Mouse (Mus musculus): Measurements from ENCODE around the gene Exoc3l2. TPM values are rescaled to one million over a fixed set of nuclear protein-coding genes. Genes with fewer than 3 reads are reported as not detected.

Exoc3l2 gene
- total RNA-seq (2023): under 1 TPM; 0.24 to 0.35 TPM

DNA sequence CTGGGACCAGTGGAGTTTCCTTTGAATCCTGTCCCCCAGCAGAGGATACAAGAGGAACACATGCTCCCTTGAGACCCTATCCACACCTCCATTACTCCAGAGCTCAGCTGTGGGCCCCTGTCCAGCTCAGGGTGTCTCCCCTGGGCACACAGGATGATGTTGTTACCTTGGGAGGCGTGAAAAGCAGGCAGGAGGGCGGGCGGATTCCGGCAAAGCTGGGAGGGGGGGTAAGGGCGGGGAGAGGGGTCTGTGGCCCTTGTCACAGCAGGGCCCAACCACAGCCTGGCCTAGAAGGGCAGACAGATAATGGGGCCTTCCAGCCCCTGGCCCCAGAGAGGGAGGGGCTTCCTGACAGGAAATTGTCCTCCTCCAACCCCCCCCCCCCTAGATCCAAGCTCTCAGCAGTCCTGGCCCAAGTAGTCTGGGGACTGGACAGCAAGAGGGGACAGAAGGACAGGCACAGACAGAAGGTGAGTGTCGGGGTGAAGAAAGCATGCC is at the start of gene Exoc3l2:
Gene Exoc3l2 (plus strand): TSS at position 448 of the 498 bp plus-strand sequence.

DNA sequence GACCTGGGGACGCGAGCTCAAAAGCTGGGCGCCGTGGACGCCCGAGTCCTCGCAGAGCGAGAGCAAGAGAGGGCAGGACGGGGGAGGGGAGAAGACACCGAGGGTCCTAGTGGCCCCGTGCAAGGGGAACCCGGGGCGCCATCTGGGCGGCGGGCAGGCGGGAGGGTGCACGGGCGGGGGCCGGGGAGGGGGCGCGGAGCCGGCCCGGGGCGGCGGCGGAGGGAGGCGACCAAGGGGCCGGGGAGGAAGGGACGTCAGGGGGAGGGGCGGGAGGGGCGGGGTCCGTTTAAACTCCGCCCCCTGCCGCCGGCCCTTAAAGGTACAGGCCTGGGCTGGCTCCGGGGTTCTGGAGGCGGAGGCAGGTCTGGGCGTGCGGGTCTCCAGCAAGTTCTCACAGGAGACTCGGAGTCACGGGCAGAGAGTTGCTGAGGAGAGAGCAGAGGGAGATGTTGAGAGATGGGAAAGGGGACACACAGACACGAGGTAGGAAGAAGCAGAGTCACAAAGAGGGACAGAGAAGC is 4.5 kb upstream of the Exoc3l2 start, which contains the start of gene Mark4:
Gene Mark4 (minus strand): TSS at position 231 of the 521 bp plus-strand sequence.

DNA sequence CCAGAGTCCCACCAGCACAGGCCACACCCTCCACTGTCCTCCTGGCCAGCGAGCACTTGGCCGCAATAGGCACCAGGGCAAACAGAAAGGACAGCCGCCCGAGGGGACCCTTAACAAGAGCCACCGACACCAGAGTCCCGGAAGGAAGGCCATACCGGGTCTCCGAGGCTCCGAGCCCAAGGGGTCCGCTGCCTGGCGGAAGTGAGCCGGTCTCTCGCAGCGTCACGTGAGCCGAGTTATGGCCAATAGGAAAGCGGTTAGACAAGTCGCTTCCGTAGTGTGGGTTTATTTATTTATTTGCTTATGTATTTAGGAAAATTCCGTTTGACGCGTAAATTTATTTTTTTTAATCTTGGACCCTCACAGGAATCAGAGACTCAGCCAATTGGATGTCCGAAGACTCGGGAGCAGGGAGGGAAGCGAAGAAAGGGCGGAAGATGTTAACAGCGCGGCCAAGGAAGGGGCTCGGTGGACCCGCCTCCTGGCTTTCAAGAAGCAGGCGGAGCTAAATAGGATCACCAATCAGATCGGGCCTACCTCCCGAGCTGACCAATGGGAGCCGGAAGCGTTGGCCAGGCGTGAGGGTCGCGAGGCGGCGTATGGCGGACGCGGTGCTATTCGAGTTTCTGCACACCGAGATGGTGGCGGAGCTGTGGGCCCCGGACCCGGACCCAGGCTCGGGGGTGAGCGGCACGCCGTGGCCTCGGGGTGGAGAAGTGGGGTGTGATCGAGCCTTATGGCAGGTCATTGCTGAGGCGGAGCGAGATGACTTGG is 45.2 kb downstream of the Exoc3l2 start, which contains the start of the genes Bloc1s3 and Trappc6a:
Gene Bloc1s3 (minus strand): TSS at position 218 of the 774 bp plus-strand sequence.
Gene Trappc6a (plus strand): TSS at position 246 of the 774 bp plus-strand sequence.

DNA sequence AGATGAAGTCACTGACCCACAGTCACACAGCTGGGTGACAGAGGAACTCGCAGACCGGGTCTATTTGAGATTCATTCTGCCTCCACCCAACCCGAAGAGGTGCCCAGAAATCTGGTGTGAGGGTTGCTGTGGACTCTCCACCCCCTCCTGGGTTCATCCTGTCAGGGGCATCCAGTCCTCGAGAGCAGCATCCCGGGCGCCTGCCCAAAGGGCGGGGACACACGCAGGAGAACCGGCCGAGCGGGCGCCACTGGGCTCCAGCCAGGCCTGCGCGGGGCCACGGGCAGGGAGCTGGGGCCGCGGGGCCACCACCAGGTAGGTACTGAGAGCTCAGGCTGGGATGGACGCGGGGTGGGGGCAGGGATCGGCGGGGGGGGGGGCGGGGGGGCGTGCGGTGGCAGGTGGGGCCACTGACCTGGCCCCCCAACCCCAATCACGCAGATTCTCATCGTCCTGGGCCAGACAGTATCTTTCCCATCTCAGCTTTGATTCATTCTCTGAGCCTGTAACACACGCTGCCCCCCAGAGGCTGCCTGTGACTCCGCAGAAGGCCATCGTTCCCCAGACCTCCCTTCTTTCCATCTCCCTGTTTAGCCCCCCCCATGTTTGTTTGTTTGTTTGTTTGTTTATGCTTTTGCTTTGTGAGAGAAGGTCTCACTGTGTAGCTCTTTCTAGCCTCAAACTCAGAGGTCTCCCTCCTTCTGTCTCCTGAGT is 54.7 kb downstream of the Exoc3l2 start, which contains the start of gene Nkpd1:
Gene Nkpd1 (plus strand): TSS at position 187 of the 714 bp plus-strand sequence.

Other genes with a start within 250 kb of the Exoc3l2 start
- gene Opa3, start 235.0 kb upstream of the Exoc3l2 start, total RNA-seq (2023): 10 to 100 TPM; 22.5 to 24.0 TPM
- gene Vasp, start 191.5 kb upstream of the Exoc3l2 start, total RNA-seq (2023): 100 to 1,000 TPM; 586 to 605 TPM
- gene Ppm1n, start 183.3 kb upstream of the Exoc3l2 start, total RNA-seq (2023): 1 to 10 TPM in 1 of 2 experiments, not detected in 1; 2.1 TPM
- gene Rtn2, start 180.7 kb upstream of the Exoc3l2 start, total RNA-seq (2023): not detected
- 1,000 to 10,000 TPM; 1,994 to 3,359 TPM for gene Fosb, start 153.3 kb upstream of the Exoc3l2 start, total RNA-seq (2023)
- 10 to 100 TPM; 16.8 to 19.7 TPM for gene Ercc1, start 118.6 kb upstream of the Exoc3l2 start, total RNA-seq (2023)
- 1 to 10 TPM; 5.5 to 5.8 TPM for gene Cd3eap, start 103.8 kb upstream of the Exoc3l2 start, total RNA-seq (2023)
- gene Ppp1r13l, start 103.6 kb upstream of the Exoc3l2 start, total RNA-seq (2023): 1 to 10 TPM; 2.9 to 5.6 TPM
- 10 to 100 TPM; 13.2 to 23.6 TPM for gene Ercc2, start 81.3 kb upstream of the Exoc3l2 start, total RNA-seq (2023)
- not detected for gene Klc3, start 59.2 kb upstream of the Exoc3l2 start, total RNA-seq (2023)
- gene Ckm, start 58.6 kb upstream of the Exoc3l2 start, total RNA-seq (2023): 1 to 10 TPM; 3.4 to 4.7 TPM
- 10 to 100 TPM; 26.4 to 28.6 TPM for gene Mark4, start 4.5 kb upstream of the Exoc3l2 start, total RNA-seq (2023)
- 1 to 10 TPM; 7.4 to 7.9 TPM for gene Bloc1s3, start 45.0 kb downstream of the Exoc3l2 start, total RNA-seq (2023)
- 10 to 100 TPM; 22.1 to 24.5 TPM for gene Trappc6a, start 45.1 kb downstream of the Exoc3l2 start, total RNA-seq (2023)
- gene Nkpd1, start 54.5 kb downstream of the Exoc3l2 start, total RNA-seq (2023): not detected
- 10 to 100 TPM; 31.9 to 36.5 TPM for gene Ppp1r37, start 99.7 kb downstream of the Exoc3l2 start, total RNA-seq (2023)
- gene Zfp296, start 114.0 kb downstream of the Exoc3l2 start, total RNA-seq (2023): 1 to 10 TPM; 3.0 to 3.5 TPM
- gene Gemin7, start 114.3 kb downstream of the Exoc3l2 start, total RNA-seq (2023): 10 to 100 TPM; 53.1 to 56.2 TPM
- gene Clasrp, start 141.2 kb downstream of the Exoc3l2 start, total RNA-seq (2023): 10 to 100 TPM; 51.8 to 52.1 TPM
- 10 to 100 TPM; 13.5 to 14.1 TPM for gene Relb, start 166.1 kb downstream of the Exoc3l2 start, total RNA-seq (2023)
- gene Clptm1, start 201.7 kb downstream of the Exoc3l2 start, total RNA-seq (2023): 10 to 100 TPM; 57.6 to 60.6 TPM
- 10 to 100 TPM; 52.2 to 56.0 TPM for gene Apoc2, start 214.6 kb downstream of the Exoc3l2 start, total RNA-seq (2023)
- gene Gm44805, start 218.1 kb downstream of the Exoc3l2 start, total RNA-seq (2023): not detected
- gene Apoc4, start 218.1 kb downstream of the Exoc3l2 start, total RNA-seq (2023): not detected
- gene Apoc1, start 229.3 kb downstream of the Exoc3l2 start, total RNA-seq (2023): 1 to 10 TPM; 3.8 to 5.7 TPM
- gene Apoe, start 235.9 kb downstream of the Exoc3l2 start, total RNA-seq (2023): 10 to 100 TPM; 95.8 to 99.6 TPM